Mouse (Mus musculus) adrenal gland, postnatal 10 days (tissue): ENCODE results near the gene Pigl. TPM values are rescaled to one million over a fixed set of nuclear protein-coding genes. Genes with fewer than 3 reads are reported as not detected.
"Not testable (repeated sequence)": the region's sequence is repeated elsewhere in the genome, so short reads cannot be mapped to it uniquely, and the experiment has no call there.

Source experiments
- DNase-seq: peaks from one replicate; pipeline ENCODE4 v3.0.0; 2021; ENCODE audit warnings: mixed read lengths
- long read RNA-seq, 2 experiments: library from polyadenylated mRNA; stranded (forward); transcript quantifications; one replicate each; pipeline ENCODE4 v2.0.0; 2021
- total RNA-seq, 2 experiments: library from RNA; stranded (reverse); gene quantifications; 2 replicates each; pipeline ENCODE4 v1.2.3; 2021

The Pigl gene
- total RNA-seq: 1 to 10 TPM; 7.2 to 8.1 TPM
- long read RNA-seq, experiment 1, partial matches to known transcripts: 1 of 43 reads
- long read RNA-seq, experiment 1, other reads (novel, unspliced or antisense): 40 of 43 reads
- long read RNA-seq, experiment 2, partial matches to known transcripts: 0 of 15 reads
- long read RNA-seq, experiment 2, other reads (novel, unspliced or antisense): 12 of 15 reads

DNA sequence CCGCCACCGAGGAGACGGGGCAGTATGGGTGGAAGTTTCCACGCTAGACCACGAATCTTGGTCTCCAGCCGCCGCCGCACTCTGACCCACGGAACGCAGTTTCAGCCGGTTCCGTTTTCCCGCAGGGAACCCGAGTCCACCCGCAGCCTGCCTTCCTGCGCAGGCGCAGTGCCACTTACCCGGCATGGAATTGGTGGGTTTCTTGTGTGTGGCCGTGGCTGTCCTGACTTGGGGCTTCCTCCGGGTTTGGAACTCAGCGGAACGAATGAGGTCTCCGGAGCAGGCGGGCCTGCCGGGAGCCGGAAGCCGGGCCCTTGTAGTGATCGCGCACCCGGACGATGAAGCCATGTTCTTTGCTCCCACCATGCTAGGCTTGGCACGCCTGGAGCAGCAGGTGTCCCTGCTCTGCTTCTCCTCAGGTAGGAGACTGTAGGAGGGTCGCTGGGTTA lies at the start of gene Pigl, which contains the start of gene Ncor1:
Pigl (plus strand) TSS at position 185 of the 449 bp plus-strand sequence.
Ncor1 (minus strand) TSS at position 266 of the 449 bp plus-strand sequence.
- DNase-seq: peak; percentile 88

DNA sequence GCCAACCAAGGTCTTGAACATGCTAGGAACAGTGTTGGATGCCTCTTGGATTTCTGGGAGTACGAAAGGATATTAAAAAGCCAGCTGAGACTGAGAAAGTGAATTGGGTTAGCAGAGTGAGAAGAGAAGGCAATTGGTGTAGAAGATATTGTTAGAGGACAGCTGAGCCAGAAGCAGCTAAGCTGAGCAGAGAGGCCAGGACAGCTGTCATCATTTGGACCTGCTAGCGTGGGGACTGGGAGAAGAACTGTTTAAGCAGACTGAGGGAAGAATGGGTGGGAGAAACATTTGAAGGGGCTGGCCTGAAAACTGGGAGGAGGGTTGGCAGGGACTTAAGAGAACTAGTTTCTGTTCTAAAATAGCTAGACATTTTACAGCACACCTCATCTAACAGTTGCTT lies 49.4 kb upstream of the Pigl start:
- no peak for DNase-seq

DNA sequence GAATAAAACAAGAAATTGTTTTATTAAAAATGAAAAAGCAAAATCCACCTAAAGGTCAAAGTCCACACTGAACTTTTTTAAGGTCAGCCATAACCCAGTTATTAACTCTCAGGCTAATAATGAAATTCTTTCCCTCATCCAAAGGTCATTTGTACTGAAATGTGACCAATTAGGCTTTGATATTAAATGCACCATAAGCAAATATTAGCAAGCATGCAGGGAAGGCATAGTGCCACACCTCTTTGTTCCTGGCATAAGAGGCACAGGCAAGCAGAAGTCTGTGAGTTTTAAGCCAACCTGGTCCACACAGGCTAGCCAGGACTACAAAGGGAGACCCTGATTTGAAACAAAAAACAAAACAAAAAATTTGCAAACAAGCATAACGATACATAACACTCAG lies 48.6 kb upstream of the Pigl start:
- no peak for DNase-seq

DNA sequence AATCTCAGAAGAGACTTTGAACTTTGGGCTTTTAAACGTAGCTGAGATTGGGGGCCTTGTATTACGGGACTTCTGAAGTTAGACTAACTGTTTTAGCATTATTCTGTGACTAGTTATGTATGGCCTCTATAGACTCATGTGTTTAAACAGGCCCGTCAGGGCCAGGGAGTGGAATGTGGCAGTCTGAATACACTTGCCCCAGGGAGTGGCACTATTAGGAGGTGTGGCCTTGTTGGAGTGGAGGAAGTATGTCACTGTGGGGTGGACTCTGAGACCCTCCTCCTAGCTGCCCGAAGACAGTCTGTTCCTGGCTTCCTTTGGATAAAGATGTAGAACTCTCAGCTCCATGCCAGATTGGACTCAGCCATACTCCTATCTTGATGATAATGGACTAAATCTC lies 43.2 kb upstream of the Pigl start:
- DNase-seq: no peak

DNA sequence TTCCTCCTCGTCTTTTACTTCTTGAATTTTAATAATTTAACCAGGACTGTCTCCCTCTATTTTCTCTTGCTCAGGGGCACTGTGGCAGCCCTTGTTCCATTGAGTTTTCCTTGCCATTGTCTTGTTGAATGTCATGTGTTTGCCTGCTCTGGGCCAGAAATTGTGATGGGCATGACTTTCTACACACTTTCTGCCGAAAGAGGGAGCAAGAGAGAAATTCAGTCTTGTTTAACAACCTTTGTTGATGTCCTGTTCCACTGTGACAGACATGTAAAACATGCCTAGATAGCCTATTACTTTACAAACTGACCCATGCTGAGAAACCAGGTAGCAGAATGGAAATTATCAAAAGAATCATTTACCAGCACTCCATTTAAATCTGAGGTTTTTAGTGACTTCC lies 33.7 kb upstream of the Pigl start:
- no peak for DNase-seq

DNA sequence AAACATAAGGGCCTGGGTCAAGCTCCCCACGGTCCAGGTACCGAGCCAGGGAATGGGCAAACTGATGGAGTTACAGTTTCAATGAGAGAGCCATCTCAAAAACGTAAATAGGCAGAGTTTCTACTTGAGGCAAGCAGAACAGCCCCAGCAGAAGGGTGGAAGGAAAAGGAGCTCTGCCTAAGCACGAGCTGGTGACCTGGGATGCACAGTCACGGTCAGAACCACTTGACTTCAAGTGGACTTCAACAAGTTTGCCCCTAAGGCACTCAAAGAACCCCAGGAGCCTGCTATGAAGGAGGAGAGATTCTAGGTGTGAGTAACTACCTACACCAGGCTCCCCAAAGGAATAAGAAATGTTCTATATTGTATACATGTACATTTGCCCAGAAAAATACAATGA lies 32.0 kb upstream of the Pigl start:
- no peak for DNase-seq

DNA sequence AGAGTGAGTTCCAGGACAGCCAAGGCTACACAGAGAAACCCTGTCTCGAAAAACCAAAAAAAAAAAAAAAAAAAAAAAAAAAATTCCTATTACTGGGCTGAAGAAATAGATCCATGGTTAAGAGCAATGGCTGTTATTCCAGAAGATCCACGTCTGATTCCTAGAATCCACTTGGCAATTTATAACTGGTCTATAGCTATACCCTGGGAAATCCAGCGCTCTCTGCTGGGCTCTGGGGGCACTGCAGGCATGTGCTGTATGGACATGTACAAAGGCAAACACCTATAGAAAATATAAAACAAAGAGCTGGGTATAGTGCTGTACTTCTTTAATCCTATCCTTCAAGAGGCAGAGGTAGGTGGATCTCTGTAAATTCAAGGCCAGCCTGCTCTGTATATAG lies 31.2 kb upstream of the Pigl start:
- peak; percentile 31 for DNase-seq

DNA sequence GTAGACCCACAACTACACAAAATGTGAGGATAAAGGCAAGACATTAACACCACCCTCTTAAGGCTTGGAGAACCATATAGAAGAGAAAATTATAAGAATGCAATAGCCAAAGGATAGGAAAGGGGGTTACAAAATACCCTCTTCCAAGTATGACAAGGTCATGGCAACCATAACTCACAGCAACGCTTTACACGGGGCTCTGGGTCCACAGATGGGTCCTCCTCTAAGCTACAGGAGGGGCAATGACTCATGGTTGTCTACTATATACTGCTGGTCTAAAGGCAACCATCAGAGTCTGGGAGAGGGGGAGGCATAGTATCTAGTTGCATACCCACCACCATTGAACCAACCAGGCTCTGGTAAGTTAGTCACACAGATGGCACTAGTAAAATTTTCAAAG lies 26.0 kb upstream of the Pigl start:
- DNase-seq: no peak

DNA sequence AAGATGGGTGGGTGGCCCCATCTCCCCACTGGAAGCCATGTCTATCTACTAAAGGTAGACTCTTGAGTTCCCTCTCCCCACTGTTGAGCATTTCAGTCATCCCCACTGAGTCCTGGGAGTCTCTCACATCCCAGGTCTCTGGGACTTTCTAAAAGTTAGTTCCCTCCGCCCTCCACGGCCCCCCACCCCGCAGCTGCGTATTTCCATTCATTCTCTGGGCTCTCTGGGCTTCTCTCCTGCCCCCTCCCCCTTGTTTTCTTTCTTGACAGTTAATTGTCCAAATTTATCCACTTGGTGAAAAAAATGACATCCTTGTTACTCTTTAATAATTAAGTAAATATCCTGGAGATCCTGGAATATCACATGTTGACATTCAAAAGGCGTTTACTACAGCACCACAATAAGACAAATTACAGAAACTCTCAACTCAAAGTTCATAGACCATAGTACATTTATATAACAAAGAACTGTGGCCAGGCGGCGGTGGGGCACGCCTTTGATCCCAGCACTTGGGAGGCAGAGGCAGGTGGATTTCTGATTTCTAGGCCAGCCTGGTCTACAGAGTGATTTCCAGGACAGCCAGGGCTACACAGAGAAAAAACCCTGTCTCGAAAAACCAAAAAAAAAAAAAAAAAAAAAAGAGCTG lies 17.5 kb upstream of the Pigl start:
- DNase-seq: no peak

DNA sequence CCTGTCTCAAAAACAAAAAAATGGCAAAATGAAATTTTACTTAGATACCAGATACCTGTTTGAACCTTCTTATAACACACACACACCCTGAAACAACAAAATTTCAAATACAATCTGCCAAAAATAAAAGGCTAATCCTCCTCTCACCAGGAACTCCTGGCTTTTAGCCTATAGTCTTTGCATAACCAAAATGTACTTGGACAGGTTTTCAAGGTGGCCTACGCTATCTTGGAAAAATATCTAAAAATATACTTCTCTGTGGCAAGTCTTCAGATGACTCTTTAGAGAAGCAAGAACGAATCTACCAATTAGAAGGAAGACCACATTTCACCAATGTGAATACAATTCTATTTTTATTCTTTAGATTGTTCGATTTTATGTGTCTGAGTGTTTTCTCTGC lies 12.5 kb upstream of the Pigl start:
- DNase-seq: no peak

DNA sequence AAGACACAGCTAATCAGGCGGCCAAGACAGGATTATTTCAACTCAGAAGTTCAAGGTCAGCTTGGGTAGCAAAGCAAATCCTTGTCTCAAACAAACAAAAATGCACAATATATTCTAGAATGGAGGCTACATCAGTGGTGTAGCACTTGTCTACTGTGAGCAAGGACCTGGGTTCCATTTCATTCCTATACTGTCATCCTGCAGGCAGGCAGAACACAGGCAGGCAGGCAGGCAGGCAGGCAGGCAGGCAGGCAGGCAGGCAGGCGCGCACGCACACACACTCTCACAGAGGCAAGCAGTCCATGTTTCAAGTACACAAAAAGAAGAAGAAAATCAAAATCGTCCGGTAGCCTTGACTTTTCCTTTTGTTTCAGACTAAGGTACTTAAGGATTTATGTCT lies 9.3 kb upstream of the Pigl start:
- DNase-seq: no peak

DNA sequence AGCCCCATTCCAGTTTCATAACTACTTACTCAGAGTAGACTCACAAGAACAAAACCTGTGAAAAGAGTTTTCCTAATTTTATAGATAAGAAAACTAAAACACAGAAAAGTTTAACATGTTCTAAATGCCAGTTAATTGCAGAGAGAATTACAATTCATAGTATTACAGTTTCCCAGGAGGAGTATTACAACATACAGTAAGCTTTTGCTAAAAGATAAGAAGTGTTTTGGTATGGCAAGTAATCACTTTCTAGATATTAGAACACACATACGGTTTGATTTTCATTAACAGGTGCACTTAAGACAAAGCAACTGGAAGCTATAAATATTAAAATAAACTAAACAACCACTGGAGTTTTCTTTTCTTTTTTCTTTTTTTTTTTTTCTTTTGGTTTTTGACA lies 3.1 kb upstream of the Pigl start:
- DNase-seq: no peak

DNA sequence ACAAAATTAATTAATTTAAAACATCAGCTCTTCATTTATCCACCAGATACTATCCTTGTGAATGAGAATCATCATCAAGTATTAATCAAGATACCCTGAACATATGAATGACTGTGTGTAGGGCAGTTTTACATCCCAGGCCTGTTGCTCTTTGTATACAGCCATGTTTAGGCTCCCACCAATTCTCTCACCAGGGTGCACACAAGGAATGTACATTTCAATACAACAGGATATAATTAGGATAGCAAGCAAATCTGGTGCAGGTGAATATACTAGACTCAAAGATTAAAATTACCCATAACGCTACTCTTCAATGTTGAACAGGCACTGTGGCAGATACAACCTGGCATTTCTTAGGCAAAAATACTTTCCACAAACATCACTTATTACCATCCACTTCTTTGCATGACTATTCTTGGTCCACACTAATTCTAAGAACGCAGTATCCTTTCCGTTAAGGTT lies 2.2 kb upstream of the Pigl start:
- DNase-seq: no peak

DNA sequence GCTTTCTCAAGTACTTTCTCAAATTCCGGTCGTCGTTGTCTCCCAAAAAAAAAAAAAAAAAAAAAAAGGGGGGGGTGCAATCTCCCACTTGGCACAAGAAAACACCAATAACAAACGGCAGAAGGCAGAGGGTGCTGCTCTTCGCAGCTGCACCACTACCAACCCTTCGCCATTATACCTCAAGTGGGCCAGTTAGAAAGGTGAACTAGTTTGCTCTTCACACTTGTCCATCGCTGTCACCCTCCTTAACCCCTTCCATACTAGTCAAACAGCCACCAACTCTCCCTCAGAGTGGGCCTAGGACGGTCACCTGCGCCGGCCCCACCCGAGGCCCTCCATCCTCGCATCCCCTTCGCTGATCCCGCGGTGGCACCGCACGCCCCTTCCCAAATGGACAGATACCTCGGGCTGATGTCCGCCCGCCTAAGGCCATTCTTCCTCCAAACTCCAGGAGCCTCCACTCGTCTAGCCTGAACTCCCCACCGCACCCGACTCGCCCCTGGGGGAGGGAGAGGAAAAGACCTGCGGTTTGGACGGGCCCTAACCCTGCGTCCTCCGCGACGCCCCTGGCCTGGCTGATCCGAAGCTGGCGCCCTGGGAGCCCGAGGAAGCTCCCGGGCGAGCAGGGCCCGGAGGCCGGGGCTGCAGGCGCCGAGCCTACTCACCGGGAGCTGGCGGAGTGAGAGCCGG lies 1.6 kb upstream of the Pigl start:
- peak; percentile 66 for DNase-seq

DNA sequence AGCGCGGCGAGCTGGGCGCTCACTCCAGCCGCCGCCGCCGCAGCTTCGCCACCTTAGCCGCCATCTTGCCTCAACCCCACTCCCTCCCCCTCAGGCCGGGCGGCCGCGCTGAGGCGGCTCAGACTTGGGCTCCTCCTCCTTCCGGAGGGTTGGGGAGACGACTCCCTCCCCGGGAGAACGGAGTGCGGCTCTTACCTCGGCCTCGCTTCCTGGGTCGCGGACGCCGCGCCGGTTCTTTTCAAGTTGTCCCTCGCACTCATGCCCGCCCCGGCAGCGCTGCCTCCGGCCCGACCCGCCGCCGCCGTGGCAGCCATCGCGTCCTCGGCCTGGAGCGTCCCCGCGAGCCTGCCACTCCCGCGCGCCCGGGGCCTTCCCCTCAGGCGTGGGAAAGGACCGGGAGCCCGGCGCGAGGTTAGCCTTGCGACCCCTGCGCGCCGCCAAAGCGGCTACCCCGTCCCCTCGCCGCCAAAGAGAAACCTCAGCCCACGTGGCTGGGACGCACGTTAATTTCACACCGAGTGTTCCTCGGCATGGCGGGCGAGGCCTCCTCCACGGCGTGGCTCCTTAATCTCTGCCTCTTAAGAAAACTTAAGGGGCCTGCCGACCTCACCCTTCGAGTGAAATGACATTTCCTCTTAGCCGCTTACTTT lies 894 bp upstream of the Pigl start:
- peak; percentile 95 for DNase-seq

DNA sequence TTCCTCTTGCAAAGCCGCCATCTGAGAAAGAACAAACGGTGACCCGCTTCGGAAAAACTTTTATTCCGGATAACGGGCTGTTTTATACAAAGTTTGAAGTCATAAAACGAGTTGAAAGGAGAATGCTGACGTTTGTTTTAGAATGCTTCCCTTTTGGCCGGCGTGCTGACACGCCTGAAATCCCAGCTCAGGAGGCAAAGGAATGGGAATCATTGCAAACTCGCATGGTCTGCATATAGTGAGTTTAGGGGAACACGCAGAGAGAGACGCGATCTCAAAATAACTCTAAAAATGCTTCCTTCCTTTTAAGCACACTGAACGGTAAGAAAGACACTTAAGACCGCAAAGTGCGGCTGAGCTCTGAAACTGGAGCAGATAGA lies 379 bp upstream of the Pigl start:
- DNase-seq: no peak

DNA sequence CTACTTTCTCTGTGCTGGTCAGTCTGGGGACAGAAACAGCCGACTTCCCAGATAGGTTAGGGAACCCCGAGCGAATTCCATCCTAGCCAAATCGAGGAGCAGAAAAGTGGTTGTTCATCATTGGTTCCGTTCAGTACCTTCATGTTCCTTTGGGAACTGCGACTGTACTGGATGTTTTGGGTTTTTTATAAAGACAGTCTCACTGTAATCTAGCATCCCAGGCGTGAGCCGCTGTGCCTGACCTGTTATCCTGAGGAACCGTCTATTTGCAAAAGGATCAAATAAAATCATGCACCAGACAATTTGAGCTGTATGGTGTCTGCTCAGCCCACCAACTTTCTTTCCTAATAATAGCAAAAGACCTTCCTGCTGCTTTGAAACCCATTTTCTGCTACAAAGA lies 520 bp downstream of the Pigl start:
- DNase-seq: no peak

DNA sequence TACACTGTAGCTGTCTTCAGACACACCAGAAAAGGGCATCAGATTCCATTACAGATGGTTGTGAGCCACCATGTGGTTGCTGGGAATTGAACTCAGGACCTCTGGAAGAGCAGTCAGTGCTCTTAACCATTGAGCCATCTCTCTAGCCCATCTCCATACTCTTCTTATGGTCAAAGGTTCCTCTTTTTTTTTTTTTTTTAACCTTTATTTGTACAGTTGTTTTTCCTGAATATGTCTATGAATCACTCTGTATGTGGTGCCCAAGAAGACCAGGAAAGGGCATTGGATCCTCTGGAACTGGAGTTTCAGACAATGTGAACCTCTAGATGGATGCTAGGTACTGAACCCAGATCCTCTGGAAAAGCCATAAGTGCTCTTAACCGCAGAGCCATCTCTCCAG lies 4.3 kb downstream of the Pigl start:
- not testable (repeated sequence) for DNase-seq

DNA sequence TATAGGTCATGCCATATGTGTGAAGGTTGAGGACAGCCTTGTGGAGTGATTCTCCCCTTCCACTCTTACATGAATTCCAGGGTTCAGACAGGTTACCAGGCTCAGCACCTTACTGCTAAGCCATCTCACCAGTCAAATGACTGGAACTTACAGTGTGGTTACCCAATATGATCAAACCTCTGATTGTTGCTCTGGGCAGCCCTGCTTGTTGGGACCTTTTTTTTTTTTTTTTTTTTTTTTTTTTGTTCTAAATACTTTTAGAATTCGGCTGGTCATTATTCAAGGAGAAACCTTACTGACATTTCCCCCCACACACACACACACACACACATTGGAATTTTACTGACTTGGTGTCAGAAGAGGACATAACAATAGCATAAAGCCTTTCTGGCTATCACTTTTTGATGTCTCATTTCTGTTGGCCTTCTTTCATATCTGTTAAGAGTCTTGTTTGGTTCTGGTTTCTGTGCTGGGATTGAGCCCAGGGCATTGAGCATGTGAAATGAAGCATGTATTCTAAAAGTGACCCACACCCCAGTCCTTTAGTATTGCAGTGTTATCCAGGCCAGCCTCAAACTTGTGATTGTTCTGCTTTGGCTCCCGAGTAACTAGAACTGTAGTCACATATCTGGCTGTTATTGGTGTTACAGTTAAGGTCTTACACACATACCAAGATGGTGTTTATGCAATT lies 5.1 kb downstream of the Pigl start:
- DNase-seq: no peak

DNA sequence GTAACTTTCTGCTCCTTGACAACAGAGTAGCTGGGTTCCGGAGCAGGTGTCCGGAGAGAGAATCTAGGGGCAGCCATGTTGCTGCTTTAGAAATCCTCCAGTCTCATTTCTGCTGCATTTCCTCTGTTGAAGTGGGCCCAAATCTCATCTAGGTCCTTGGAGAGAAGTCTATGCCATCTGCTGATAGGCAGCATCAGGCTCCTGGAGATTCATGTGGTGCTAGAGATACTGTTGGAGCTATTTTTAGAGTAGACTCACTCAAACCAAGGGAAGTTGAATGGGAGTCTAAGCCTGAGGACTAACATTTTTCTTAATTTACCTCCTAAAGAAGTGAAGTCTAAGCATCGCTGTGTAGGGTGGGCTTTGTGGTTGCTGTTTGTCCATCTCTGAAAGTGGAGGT lies 6.4 kb downstream of the Pigl start:
- no peak for DNase-seq

DNA sequence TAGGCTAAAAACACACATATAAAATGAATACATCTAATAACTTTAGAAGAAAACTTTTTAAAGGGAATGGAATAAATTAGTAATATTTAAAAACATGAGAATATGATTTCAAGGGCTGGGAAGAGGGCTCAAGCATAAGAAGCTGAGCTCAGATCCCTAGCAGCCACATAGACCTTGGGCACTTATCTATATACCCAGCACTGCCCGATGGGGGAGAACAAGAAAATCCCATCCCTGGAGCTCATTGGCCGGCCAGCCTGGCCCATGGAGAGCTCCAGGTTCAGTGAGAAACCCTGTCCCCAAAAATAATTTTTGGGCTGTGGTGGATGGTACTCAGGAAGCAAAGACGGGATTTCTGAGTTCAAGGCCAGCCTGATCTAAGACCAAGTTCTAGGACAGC lies 7.6 kb downstream of the Pigl start:
- no peak for DNase-seq

DNA sequence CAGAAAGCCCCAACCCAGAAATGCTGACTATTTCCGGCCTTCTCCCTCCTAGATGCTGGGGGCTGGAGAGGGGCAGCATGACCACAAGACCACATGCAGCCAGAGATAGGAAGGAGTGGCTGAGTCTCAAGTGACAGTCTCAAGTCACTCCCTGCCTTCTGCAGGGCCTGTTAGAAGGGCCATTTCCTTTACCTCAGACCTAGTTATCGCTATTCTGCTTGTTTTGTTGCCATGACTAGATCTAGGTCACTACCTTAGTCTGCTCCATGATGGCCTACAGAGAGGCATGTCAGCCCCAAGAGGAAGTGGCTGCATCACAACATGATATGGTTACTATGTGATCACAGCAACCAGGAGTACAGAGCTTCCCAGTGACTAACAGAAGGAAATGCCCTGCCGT lies 8.3 kb downstream of the Pigl start:
- DNase-seq: no peak

DNA sequence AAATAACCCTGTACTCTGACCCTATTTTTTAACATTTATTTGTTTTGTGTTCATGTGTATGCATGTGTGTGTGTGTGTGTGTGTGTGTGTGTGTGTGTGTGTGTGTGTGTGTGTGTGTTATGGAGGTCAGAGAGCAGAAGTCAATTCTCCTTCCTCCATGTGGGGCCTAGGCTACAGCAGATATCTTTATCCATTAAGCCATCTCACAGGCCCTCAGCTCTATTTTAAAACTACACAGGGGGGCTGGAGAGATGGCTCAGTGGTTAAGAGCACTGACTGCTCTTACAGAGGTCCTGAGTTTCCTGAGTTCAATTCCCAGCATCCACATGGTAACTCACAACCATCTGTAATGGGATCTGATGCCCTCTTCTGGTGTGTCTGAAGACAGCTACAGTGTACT lies 9.0 kb downstream of the Pigl start:
- not testable (repeated sequence) for DNase-seq
